Mouse (Mus musculus): Measurements from ENCODE around the gene Dync1li2.

Gene Dync1li2

DNA sequence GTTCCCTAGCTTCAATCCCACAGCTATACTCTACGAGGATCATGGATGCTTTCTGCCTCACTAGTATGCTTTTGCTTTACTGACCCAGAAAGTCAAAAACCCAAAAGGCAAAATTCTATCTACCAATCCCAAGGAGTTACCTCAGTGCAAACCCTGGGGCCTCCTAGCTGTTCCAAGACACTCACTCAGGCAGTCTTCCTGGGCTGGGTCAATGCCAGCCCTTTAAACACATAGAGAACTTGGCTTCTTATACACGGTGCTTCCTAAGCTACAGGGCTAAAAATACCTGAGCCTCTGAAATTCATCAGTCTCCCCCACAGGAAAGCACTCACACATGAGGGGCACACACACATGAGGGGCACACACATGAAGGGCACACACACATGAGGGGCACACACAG lies 59.6 kb downstream of the Dync1li2 start:
- no peak for DNase-seq (ENCODE audit: low read depth, low spot score)

GRCm38 (mm10) chr8:104380961-104381411 lies 61.9 kb downstream of the Dync1li2 start:
- DNase-seq (ENCODE audit: low read depth, low spot score), result no peak

- no peak for DNase-seq (ENCODE audit: low read depth, low spot score)
Measured at GRCm38 (mm10) chr8:104380269-104380668, 62.6 kb downstream of the Dync1li2 start.

- DNase-seq (ENCODE audit: low read depth, low spot score), result no peak
Measured at GRCm38 (mm10) chr8:104379301-104379836, 63.5 kb downstream of the Dync1li2 start.

- DNase-seq (ENCODE audit: low read depth, low spot score), result no peak
Measured at GRCm38 (mm10) chr8:104376669-104377068, 66.2 kb downstream of the Dync1li2 start.

GRCm38 (mm10) chr8:104375959-104376358 lies 66.9 kb downstream of the Dync1li2 start:
- DNase-seq (ENCODE audit: low read depth, low spot score), result no peak

GRCm38 (mm10) chr8:104374864-104375846 lies 67.7 kb downstream of the Dync1li2 start:
- DNase-seq (ENCODE audit: low read depth, low spot score), result no peak

DNA sequence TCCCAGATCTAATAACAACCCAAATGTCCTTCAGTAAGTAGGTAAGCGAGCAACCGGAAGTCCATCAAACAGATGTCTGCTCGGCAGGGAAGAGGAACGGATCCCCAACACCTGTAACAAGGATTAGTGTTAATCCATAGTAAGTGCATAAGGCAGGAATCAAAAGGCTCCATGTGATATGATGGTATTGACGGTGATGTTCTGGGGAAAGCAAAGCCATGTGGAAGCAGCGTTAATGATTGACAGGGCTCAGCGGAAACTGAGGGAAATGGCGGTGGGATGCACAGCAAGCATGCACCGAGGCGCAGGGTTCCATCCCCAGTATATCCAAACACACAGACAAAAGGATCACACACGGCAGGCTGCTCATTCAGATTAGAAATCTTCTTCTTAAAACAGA lies 68.6 kb downstream of the Dync1li2 start:
- no peak for DNase-seq (ENCODE audit: low read depth, low spot score)

DNA sequence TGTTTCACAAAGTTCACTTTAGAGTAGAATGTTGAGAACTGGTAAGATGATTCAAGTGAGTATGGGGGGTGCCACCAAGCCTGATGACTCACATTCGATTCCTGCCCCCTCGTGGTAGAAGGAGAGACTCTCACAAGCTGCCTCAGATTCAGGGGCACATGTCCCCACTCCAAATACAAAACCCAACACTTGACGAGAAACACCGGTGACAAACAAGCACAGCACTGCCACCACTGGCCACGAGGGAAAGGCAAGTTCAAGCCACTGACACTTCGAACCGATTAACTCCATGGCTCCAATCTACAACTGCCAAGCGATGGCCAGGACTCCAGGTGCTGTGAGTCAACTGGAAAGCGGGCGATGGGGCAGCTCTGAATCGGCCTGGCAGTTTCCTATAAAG lies 69.1 kb downstream of the Dync1li2 start:
- DNase-seq (ENCODE audit: low read depth, low spot score), result no peak

DNA sequence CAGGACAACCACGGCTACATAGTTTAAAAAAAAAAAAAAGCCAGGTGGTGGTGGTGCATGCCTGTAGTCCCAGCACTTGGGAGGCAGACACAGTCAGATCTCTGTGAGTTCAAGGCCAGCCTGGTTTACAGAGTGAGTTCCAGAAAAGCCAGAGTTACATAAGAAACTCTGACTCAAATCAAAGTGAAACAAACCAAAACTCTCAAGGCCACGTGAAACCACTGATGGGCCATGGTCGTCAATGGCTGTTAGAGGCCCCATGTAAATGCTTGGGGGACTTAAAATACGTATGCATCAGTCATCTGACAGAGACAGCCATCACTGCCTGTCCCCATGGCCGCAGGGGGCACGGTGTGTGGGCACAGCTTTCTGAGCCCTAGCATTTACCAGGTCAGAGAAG lies 71.7 kb downstream of the Dync1li2 start:
- no peak for DNase-seq (ENCODE audit: low read depth, low spot score)

DNA sequence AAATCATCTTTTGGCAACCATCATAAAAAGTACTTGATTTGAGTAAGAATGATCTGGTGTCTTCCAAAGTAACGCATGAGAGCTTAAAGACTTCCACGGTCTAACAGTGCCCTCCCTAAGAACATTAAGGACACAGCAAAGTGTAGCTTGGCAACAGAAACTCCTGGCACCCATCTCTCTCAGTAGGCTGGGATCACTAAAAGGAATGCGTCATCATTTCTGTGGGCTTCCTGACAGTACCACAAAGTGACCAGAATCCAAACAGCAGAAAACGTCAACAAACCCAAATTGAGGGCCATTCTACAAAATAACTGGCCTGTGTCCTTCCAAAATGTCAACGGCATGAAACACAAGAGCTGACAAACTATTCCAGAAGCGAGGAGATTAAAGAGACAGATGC lies 72.8 kb downstream of the Dync1li2 start:
- DNase-seq (ENCODE audit: low read depth, low spot score), result no peak

- no peak for DNase-seq (ENCODE audit: low read depth, low spot score)
Measured at GRCm38 (mm10) chr8:104369591-104369990, 73.3 kb downstream of the Dync1li2 start.

Data from WW6 (cell line).